15 mouse cellular contexts compared by ENCODE assay signal in genomic region chr1:12615733-12616481, GRCm38 (mm10).
"Had no signal": no experiment of that assay in that cellular context is flagged by ENCODE, and none has a peak within 500 bp of the region (broad histone marks: within the 10 kb centered on the region; RNA-seq: fewer than 3 reads in every experiment).

No protein-coding gene starts in this region.

- H3K9me3 ChIP-seq: kidney, embryonic 15.5 days; liver, embryonic 13.5 days; midbrain, embryonic 10.5 days; neural tube, embryonic 13.5 days had no signal

- ATAC-seq: liver, postnatal 0 days; midbrain, embryonic 16.5 days had no signal

- H3K36me3 ChIP-seq: kidney, embryonic 15.5 days; liver, embryonic 13.5 days; midbrain, embryonic 10.5 days; neural tube, embryonic 13.5 days had no signal

- H3K4me3 ChIP-seq: kidney, embryonic 15.5 days; liver, embryonic 13.5 days; midbrain, embryonic 10.5 days; neural tube, embryonic 13.5 days had no signal

- DNase-seq: kidney, adult 2 months; kidney, postnatal 14 days; liver; liver, embryonic 13.5 days; liver, postnatal 0 days; lung, postnatal 36 days; retina, postnatal 1 day; right cerebral cortex, postnatal 4 days; spleen, adult 18-20 months; thymus, adult 18-20 months; thymus, postnatal 14 days had no signal

- H3K4me2 ChIP-seq: kidney, embryonic 15.5 days; liver, embryonic 13.5 days; neural tube, embryonic 13.5 days had no signal

- H3K4me1 ChIP-seq: kidney, embryonic 15.5 days; liver, embryonic 13.5 days; midbrain, embryonic 10.5 days; neural tube, embryonic 13.5 days had no signal

- H3K9ac ChIP-seq: kidney, embryonic 15.5 days; liver, embryonic 13.5 days; liver, postnatal 0 days; neural tube, embryonic 13.5 days had no signal

- H3K27ac ChIP-seq: kidney, embryonic 15.5 days; liver, embryonic 13.5 days; midbrain, embryonic 10.5 days; neural tube, embryonic 13.5 days had no signal

- H3K27me3 ChIP-seq: kidney, embryonic 15.5 days; liver, embryonic 13.5 days; neural tube, embryonic 13.5 days had no signal
